Mouse (Mus musculus) bone marrow macrophage, adult 2 months (primary cell): ENCODE data around the gene St6gal2. TPM values are rescaled to one million over a fixed set of nuclear protein-coding genes. Genes with fewer than 3 reads are reported as not detected.

Experiments used
- H3K27ac ChIP-seq: 2 replicates; pipeline ENCODE4 v1.5.1; 2012; ENCODE audit warnings: low read depth, low read length; ENCODE audit not compliant: insufficient read depth
- H3K4me1 ChIP-seq: 2 replicates; pipeline ENCODE4 v1.6.1; 2012; ENCODE audit warnings: low read length; ENCODE audit not compliant: control insufficient read depth, insufficient read depth
- H3K4me3 ChIP-seq: 2 replicates; pipeline ENCODE4 v1.5.1; 2012; ENCODE audit warnings: mild to moderate bottlenecking, low read length, moderate library complexity; ENCODE audit not compliant: insufficient read depth
- CTCF ChIP-seq: IDR thresholded peaks from 2 replicates; pipeline ENCODE4 v1.5.1; 2012; ENCODE audit warnings: low read depth, mild to moderate bottlenecking, low read length, moderate library complexity
- POLR2A ChIP-seq: IDR thresholded peaks from 2 replicates; pipeline ENCODE4 v1.6.1; 2012; ENCODE audit warnings: mild to moderate bottlenecking, low read depth, low read length, borderline replicate concordance
- polyA plus RNA-seq: library from polyadenylated mRNA; stranded (reverse); fragments of >200 nt; gene quantifications from 2 replicates; pipeline ENCODE4 v1.2.4, GENCODE M21; 2012; ENCODE audit not compliant: missing spikeins, insufficient read depth, insufficient read length

Gene St6gal2
- polyA plus RNA-seq, 1 experiment: not detected

DNA sequence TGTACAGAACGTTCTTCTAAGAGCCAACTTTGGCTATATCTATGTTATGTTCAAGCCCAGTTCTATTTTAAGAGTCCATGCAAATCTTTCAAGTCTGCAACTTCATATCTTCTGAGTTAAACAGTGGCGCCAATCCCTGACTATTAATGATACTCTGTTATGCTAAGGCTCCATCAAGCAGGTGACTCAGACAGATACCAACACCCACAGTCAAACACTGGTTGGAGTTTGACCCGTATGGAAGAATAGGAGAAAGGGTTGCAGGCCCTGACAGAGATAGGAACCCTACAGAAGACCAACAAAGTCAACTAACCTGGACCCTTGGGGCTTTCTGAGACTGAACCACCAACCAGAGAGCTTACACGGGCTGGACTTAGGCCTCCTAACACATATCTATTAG lies 30.8 kb downstream of the St6gal2 start:
- no peak overlapping the region for H3K27ac ChIP-seq
- TF ChIP-seq POLR2A (no peak), CTCF (no peak)
- H3K4me3 ChIP-seq: no peak overlapping the region
- H3K4me1 ChIP-seq: no peaks in the 10 kb centered on the region

GRCm38 (mm10) chr17:55477361-55477760 lies 32.2 kb downstream of the St6gal2 start:
- no peak overlapping the region for H3K27ac ChIP-seq
- TF ChIP-seq CTCF (no peak), POLR2A (no peak)

DNA sequence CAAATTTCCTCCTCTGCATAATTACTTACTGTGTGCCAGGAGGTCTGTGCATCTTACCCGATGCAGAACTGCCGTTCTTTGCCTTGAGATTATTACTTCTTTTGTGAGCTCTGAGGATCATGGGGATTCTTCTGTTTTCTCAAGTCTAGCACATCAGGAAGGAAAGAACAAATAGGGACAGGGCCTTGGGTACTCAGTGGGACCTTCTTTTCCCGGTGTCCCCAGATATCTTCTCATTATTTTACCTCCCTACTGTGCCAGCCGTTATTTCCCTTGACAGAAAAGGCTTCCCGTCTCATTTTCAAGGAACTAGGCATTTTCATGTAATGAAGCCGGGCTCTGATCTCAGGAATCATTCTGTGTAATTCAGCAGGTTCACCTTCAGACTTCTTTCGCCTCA lies 34.2 kb downstream of the St6gal2 start:
- no peaks in the 10 kb centered on the region for H3K4me1 ChIP-seq
- no peak overlapping the region for H3K4me3 ChIP-seq
- TF ChIP-seq POLR2A (no peak), CTCF (no peak)
- no peak overlapping the region for H3K27ac ChIP-seq

More at GRCm38 (mm10) chr17:55477361-55477760, 32.2 kb downstream of the St6gal2 start:
- H3K4me3 ChIP-seq: no peak overlapping the region
- no peaks in the 10 kb centered on the region for H3K4me1 ChIP-seq

DNA sequence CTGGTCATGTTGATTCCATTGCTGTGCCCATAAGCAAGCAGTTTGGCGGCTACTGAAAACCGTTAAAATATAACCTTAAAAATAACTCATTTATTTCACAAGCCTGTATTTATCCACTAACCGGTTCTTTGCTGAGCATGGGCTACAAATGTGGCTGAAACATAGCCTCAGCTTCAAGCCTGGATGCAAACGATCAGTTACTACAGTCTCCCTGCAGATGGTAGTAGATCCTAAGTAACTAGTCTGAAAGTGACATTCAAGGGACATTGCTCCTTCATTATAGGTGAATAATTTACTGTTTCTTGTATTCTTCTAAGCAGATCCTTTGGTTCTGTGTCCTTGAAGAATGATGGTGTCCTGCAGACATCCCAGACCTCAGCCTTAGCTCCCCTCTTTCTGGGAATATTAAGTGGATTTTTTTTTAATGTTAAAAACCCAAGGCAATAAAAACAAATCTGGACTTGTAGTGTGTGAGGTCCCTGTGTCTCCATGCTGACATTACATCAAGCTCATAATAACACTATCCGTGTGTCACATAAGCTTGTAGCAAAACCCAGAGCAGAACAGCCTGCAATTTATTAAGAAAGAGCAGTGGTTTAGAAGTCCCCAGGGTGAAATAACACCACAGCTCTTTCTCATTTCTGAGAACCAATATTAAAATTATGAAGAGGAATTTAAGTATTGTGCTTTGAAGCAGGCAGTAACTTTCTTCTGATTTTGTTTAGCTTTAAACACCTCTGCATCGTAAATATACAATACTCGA lies 39.1 kb downstream of the St6gal2 start:
- TF ChIP-seq CTCF: no peak
- no peak for TF ChIP-seq POLR2A
- no peak overlapping the region for H3K4me3 ChIP-seq
- no peaks in the 10 kb centered on the region for H3K4me1 ChIP-seq
- no peak overlapping the region for H3K27ac ChIP-seq

GRCm38 (mm10) chr17:55531872-55532271 lies 86.7 kb downstream of the St6gal2 start:
- Histone ChIP-seq H3K27ac (no peak overlapping the region), H3K4me3 (no peak overlapping the region), H3K4me1 (no peaks in the 10 kb centered on the region)
- TF ChIP-seq POLR2A (no peak), CTCF (no peak)

- H3K27ac ChIP-seq: no peak overlapping the region
- no peaks in the 10 kb centered on the region for H3K4me1 ChIP-seq
- H3K4me3 ChIP-seq: no peak overlapping the region
- no peak for TF ChIP-seq POLR2A
- TF ChIP-seq CTCF: no peak
Measured at GRCm38 (mm10) chr17:55548476-55548875, 103.3 kb downstream of the St6gal2 start.

DNA sequence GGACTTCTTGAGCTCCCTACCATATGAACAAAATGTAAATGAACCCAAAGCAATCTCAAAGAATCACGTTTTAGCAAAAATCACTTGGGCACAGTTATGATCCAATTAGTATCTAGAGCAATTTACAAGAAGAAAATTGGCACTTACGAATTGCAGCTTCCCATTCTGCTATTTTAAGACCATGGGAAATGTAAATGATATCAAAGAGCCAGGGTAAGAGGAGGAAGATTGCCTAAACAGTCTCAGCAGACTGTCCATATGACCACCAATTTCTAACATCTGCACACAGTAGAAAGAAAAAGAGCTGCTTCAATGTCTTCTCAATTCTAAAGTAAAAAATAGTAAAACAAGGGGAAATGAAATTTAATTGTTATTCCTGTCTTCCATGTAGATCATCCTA lies 116.6 kb downstream of the St6gal2 start:
- Histone ChIP-seq H3K4me1 (no peaks in the 10 kb centered on the region), H3K27ac (no peak overlapping the region), H3K4me3 (no peak overlapping the region)
- TF ChIP-seq POLR2A (no peak), CTCF (no peak)

Other genes starting within 250 kb of the St6gal2 start
- not detected in 2 replicates for gene Vmn2r118, start 179.8 kb downstream of the St6gal2 start, polyA plus RNA-seq